Mouse (Mus musculus) left cerebral cortex, adult 18-20 months (tissue): ENCODE results near the gene Ftsj3. TPM values are rescaled to one million over a fixed set of nuclear protein-coding genes. Genes with fewer than 3 reads are reported as not detected.
"Not testable (repeated sequence)": the region's sequence is repeated elsewhere in the genome, so short reads cannot be mapped to it uniquely, and the experiment has no call there.

Experiments used
- DNase-seq, 2 experiments: peaks; one replicate each; pipeline ENCODE4 v3.0.0; 2021 to 2022; ENCODE audit warnings: low spot score in 2 of 2, mixed read lengths in 1 of 2
- total RNA-seq, 2 experiments: library from RNA; stranded (reverse); gene quantifications; 2 replicates each; pipeline ENCODE4 v1.2.3; 2021

Gene Ftsj3
- total RNA-seq, 2 experiments from 2014 or later = 25.9 to 26.9 TPM

DNA sequence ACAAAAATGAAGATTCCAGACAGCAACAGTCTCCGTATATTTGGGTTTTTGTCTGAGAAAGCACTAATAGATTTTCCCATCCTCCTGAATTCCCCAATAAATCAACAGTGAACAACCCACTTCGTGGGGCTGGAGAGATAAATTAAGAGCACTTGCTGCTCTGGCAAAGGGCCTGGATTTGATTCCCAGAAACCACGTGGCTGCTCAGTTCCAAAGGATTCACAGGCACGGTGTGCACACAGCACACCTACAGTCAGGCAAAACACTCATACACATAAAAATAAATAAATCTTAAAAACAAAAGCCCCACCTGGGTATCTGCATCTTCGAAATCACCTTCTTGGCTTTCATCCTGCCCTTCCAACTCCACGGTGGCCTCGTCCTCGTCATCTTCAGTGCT, 43.1 kb downstream of the Ftsj3 start:
- DNase-seq = no peak

DNA sequence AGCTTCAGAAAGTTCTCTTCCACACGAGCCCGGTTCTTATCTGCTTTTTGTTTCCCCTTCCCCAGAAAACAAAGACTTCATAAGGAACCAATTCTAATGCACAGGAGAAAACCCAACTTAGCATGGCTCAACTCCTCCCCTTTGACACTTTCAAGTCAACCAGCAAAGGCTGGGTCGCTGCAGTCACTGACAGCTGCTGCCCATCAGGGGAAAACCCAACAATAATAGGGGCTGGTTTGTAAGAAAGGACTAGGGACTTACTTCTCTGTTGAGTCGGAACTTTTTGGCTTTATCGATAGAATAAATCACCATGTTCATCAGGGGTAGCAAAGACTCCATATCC, 53.8 kb downstream of the Ftsj3 start, which contains the start of gene Strada:
Gene Strada (minus strand): TSS at position 46 of the 343 bp plus-strand sequence.
- no peak for DNase-seq

DNA sequence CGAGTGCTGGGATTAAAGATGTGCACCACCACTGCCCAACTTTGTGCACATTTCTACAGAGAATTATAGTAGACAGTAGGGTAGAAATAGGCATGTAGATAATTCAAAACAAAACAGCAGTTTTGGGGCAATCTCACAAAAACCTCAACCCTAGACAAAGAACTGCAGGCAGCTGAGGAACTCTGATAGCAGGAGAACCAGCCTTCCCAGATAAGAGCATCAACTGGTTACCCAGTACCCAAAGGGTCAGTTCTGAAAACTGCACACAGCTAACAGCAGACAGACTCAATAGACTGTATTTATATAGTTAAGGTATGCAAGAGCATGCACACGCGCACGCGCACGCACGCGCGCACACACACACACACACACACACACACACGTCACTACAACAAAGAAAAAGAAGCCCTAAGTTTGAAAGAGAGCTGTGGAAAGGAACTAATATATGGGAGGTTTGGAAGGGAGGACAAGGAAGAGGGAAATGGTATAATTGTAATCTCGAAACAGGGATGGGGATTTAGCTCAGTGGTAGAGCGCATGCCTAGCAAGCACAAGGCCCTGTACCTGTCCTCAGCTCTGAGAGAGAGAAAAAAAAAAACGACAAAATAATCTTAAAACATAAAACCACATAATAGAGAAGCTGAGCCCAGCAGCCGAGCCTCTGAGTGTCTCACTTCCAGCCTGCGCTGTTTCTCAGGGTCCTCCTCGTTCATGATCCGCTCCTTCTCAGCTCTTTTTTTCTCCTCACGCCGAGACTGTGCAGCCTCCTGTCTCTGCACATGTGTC, 54.3 kb downstream of the Ftsj3 start:
- DNase-seq = no peak

DNA sequence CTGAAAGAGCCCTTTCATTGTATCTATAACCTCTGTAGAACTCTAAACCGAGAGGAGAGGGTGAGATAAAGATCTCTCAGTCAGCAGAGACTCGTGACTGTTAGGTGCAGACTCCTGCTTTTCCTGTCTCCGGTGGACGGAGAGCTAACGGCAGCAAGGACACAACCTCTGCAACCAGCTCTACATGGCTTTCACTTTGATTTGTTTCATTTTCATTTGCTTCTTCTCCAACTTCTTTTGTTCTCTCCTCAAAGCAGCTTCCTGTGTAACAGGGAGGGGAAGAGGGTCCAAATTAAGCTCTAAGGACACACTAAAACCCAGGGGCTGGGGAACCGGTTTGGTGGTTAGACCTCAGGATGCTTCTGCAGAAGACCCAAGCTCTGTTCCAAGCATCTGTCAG, 55.1 kb downstream of the Ftsj3 start:
- no peak for DNase-seq

DNA sequence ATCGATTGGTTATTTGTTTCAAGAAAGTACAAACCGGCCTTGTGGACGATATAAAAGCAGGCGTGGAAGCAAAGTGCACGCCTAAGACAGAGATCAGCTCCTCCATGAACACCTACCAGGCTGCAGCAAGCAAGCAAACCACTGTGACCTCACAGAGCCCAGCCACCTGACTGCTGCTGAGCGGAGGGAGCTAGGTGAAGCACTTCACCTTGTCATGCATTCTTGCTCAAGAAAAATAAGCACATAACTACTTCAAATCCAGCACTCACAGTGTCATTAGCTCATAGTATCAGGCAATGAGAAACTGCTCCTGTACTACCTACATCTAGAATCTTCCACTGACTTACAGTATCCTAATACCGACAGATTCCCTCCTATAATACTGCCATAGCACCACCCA, 55.9 kb downstream of the Ftsj3 start:
- not testable (repeated sequence) for DNase-seq

Other genes with a start within 250 kb of the Ftsj3 start
- gene Kcnh6, start 248.0 kb downstream of the Ftsj3 start, total RNA-seq = 1 to 10 TPM; 2.1 to 2.6 TPM
- gene Dcaf7, start 219.2 kb downstream of the Ftsj3 start, total RNA-seq = 100 to 1,000 TPM; 128 to 138 TPM
- 10 to 100 TPM; 17.9 to 19.7 TPM for gene Taco1, start 190.0 kb downstream of the Ftsj3 start, total RNA-seq
- 10 to 100 TPM; 30.7 to 31.0 TPM for gene Map3k3, start 171.5 kb downstream of the Ftsj3 start, total RNA-seq
- gene Gm10840, start 95.2 kb downstream of the Ftsj3 start, total RNA-seq = 1 to 10 TPM in 1 of 2 experiments, not detected in 1; 1.6 TPM
- gene Limd2, start 95.2 kb downstream of the Ftsj3 start, total RNA-seq = 10 to 100 TPM; 94.9 to 97.0 TPM
- gene Strada, start 53.9 kb downstream of the Ftsj3 start, total RNA-seq = 10 to 100 TPM; 24.8 to 29.8 TPM
- gene Ccdc47, start 39.7 kb downstream of the Ftsj3 start, total RNA-seq = 10 to 100 TPM; 84.2 to 91.5 TPM
- gene Ddx42, start 39.2 kb downstream of the Ftsj3 start, total RNA-seq = 10 to 100 TPM; 64.4 to 68.0 TPM
- gene Psmc5, start 75 bp upstream of the Ftsj3 start, total RNA-seq = 100 to 1,000 TPM; 211 to 215 TPM
- 10 to 100 TPM; 16.6 to 16.9 TPM for gene Smarcd2, start 16.9 kb upstream of the Ftsj3 start, total RNA-seq
- under 1 TPM in 1 of 2 experiments, not detected in 1; 0.12 TPM for gene Tcam1, start 20.6 kb upstream of the Ftsj3 start, total RNA-seq
- gene Gh, start 45.8 kb upstream of the Ftsj3 start, total RNA-seq = not detected
- not detected for gene Cd79b, start 58.7 kb upstream of the Ftsj3 start, total RNA-seq
- not detected for gene Scn4a, start 97.2 kb upstream of the Ftsj3 start, total RNA-seq
- gene Prr29, start 109.4 kb upstream of the Ftsj3 start, total RNA-seq = not detected
- 1 to 10 TPM; 2.9 to 5.7 TPM for gene Icam2, start 132.0 kb upstream of the Ftsj3 start, total RNA-seq
- 1 to 10 TPM; 9.2 to 9.3 TPM for gene Ern1, start 231.8 kb upstream of the Ftsj3 start, total RNA-seq